Mouse (Mus musculus) liver, embryonic 12.5 days (tissue): ENCODE data around the gene Map4k5. TPM values are rescaled to one million over a fixed set of nuclear protein-coding genes. Genes with fewer than 3 reads are reported as not detected.

Experiments used
- ATAC-seq: fragments of 200-750 bp; cut with Nextera tagmentation; 2 replicates; pipeline ENCODE4 v1.8.0; 2017; ENCODE audit warnings: moderate number of reproducible peaks, mild to moderate bottlenecking, moderate library complexity
- H3K27ac ChIP-seq: fragments of 300-500 bp; sonication (generic); 2 replicates; pipeline ENCODE4 v1.5.1; 2016; ENCODE audit warnings: mild to moderate bottlenecking
- H3K27me3 ChIP-seq: fragments of 300-500 bp; sonication (generic); replicated peaks from 2 replicates; pipeline ENCODE4 v1.6.1; 2016; ENCODE audit warnings: mild to moderate bottlenecking, moderate library complexity
- H3K36me3 ChIP-seq: fragments of 300-500 bp; sonication (generic); 2 replicates; pipeline ENCODE4 v1.6.1; 2016; ENCODE audit warnings: mild to moderate bottlenecking, moderate library complexity
- H3K4me1 ChIP-seq: fragments of 300-500 bp; sonication (generic); 2 replicates; pipeline ENCODE4 v1.6.1; 2016
- H3K4me2 ChIP-seq: fragments of 300-500 bp; sonication (generic); 2 replicates; pipeline ENCODE4 v1.6.1; 2016; ENCODE audit warnings: mild to moderate bottlenecking, moderate library complexity
- H3K4me3 ChIP-seq: fragments of 300-500 bp; sonication (generic); 2 replicates; pipeline ENCODE4 v1.5.1; 2016; ENCODE audit warnings: mild to moderate bottlenecking, moderate library complexity
- H3K9ac ChIP-seq: fragments of 300-500 bp; sonication (generic); 2 replicates; pipeline ENCODE4 v1.6.1; 2016; ENCODE audit warnings: mild to moderate bottlenecking, moderate library complexity
- H3K9me3 ChIP-seq: fragments of 300-500 bp; sonication (generic); replicated peaks from 2 replicates; pipeline ENCODE4 v1.6.1; 2016; ENCODE audit warnings: mild to moderate bottlenecking, moderate library complexity
- WGBS: fragments of 180-500 bp; shearing (Covaris S2); methylation state at CpG from one replicate; pipeline ENCODE4 v1.1.7; 2016; ENCODE audit not compliant: insufficient replicate concordance; 5-methylcytosine and 5-hydroxymethylcytosine counted together
- polyA plus RNA-seq: library from polyadenylated mRNA; unstranded; fragments of >200 nt; fragmentation: Nextera tagmentation; extraction: Ambion mirVana; gene quantifications from 2 replicates; pipeline ENCODE4 v1.2.1, GENCODE M21; 2016

Gene Map4k5
- polyA plus RNA-seq: 31.8 and 34.1 TPM in 2 replicates

GRCm38 (mm10) chr12:69892371-69893251, at the start of gene Map4k5, which contains the start of gene Atl1:
Map4k5 (minus strand) TSS chr12:69893200.
Atl1 (plus strand) TSS chr12:69892614.
- under 1% methylated on average over 118 of the region's 118 CpGs for WGBS
- Histone ChIP-seq H3K36me3 (peaks cover 21% of the 10 kb centered on the region), H3K4me1 (peaks cover 45% of the 10 kb centered on the region), H3K4me2 (peak within 1 kb of the TSS; percentile 84), H3K27ac (peak within 1 kb of the TSS; percentile 93), H3K9ac (peak within 1 kb of the TSS; percentile 97), H3K9me3 (no peaks in the 10 kb centered on the region), H3K27me3 (no peaks in the 10 kb centered on the region), H3K4me3 (peak within 1 kb of the TSS; percentile 94)
- ATAC-seq: peak; percentile 96

- H3K36me3 ChIP-seq: no peaks in the 10 kb centered on the region
- ATAC-seq: no peak
- 19% methylated on average over 1 of the region's 1 CpGs for WGBS
- H3K4me2 ChIP-seq: no peak overlapping the region
- no peak overlapping the region for H3K27ac ChIP-seq
- H3K9ac ChIP-seq: no peak overlapping the region
- peaks cover 2% of the 10 kb centered on the region; the same call in 1 of the 2 replicates for H3K4me1 ChIP-seq
- no peaks in the 10 kb centered on the region for H3K27me3 ChIP-seq
- no peaks in the 10 kb centered on the region for H3K9me3 ChIP-seq
- no peak overlapping the region for H3K4me3 ChIP-seq
These were observed 48.8 kb upstream of the Map4k5 start for GRCm38 (mm10) chr12:69941655-69942329.

- H3K9ac ChIP-seq: no peak overlapping the region
These were observed 46.3 kb upstream of the Map4k5 start for GRCm38 (mm10) chr12:69939291-69939690.

GRCm38 (mm10) chr12:69937731-69938130, 44.7 kb upstream of the Map4k5 start:
- H3K9me3 ChIP-seq: no peaks in the 10 kb centered on the region
- no peak overlapping the region for H3K4me2 ChIP-seq
- no peak overlapping the region for H3K27ac ChIP-seq
- ATAC-seq: no peak
- no peaks in the 10 kb centered on the region for H3K36me3 ChIP-seq
- H3K4me3 ChIP-seq: no peak overlapping the region
- WGBS: 62% methylated on average over 5 of the region's 5 CpGs
- H3K4me1 ChIP-seq: no peaks in the 10 kb centered on the region
- H3K27me3 ChIP-seq: no peaks in the 10 kb centered on the region
- no peak overlapping the region for H3K9ac ChIP-seq

More at GRCm38 (mm10) chr12:69939291-69939690, 46.3 kb upstream of the Map4k5 start:
- H3K9me3 ChIP-seq: no peaks in the 10 kb centered on the region
- ATAC-seq: no peak
- 52% methylated on average over 2 of the region's 2 CpGs for WGBS
- H3K27me3 ChIP-seq: no peaks in the 10 kb centered on the region
- no peaks in the 10 kb centered on the region for H3K36me3 ChIP-seq
- no peak overlapping the region for H3K27ac ChIP-seq
- H3K4me3 ChIP-seq: no peak overlapping the region
- H3K4me2 ChIP-seq: no peak overlapping the region
- no peaks in the 10 kb centered on the region for H3K4me1 ChIP-seq

GRCm38 (mm10) chr12:69926716-69927115, 33.7 kb upstream of the Map4k5 start:
- WGBS: 31% methylated on average over 7 of the region's 7 CpGs
- Histone ChIP-seq H3K4me3 (no peak overlapping the region), H3K27ac (no peak overlapping the region), H3K4me2 (peak overlapping the region; percentile 44), H3K27me3 (no peaks in the 10 kb centered on the region), H3K9ac (no peak overlapping the region), H3K9me3 (no peaks in the 10 kb centered on the region), H3K36me3 (no peaks in the 10 kb centered on the region), H3K4me1 (peaks cover 28% of the 10 kb centered on the region)
- ATAC-seq: peak; percentile 76

GRCm38 (mm10) chr12:69924012-69924411, 31.0 kb upstream of the Map4k5 start:
- Histone ChIP-seq H3K9me3 (no peaks in the 10 kb centered on the region), H3K4me1 (peaks cover 28% of the 10 kb centered on the region), H3K4me2 (no peak overlapping the region), H3K4me3 (no peak overlapping the region), H3K9ac (no peak overlapping the region), H3K27me3 (no peaks in the 10 kb centered on the region), H3K27ac (no peak overlapping the region), H3K36me3 (no peaks in the 10 kb centered on the region)
- no peak for ATAC-seq
- WGBS: 13% methylated on average over 5 of the region's 5 CpGs

- Histone ChIP-seq H3K36me3 (no peaks in the 10 kb centered on the region), H3K9ac (no peak overlapping the region), H3K27ac (no peak overlapping the region), H3K4me1 (peaks cover 28% of the 10 kb centered on the region), H3K4me2 (no peak overlapping the region), H3K9me3 (no peaks in the 10 kb centered on the region), H3K4me3 (no peak overlapping the region), H3K27me3 (no peaks in the 10 kb centered on the region)
- ATAC-seq: peak; percentile 50; the same call in 1 of the 2 replicates
- WGBS: 14% methylated on average over 3 of the region's 3 CpGs
These were observed 30.6 kb upstream of the Map4k5 start for GRCm38 (mm10) chr12:69923603-69924002.

- H3K4me2 ChIP-seq: no peak overlapping the region
- H3K27ac ChIP-seq: 0 out of 2 replicates have a peak overlapping the region, but pooled peaks have one; percentile 32
- H3K36me3 ChIP-seq: no peaks in the 10 kb centered on the region
- WGBS: 62% methylated on average over 3 of the region's 3 CpGs
- no peak overlapping the region for H3K4me3 ChIP-seq
- H3K9ac ChIP-seq: no peak overlapping the region
- ATAC-seq: no peak
- peaks cover 28% of the 10 kb centered on the region for H3K4me1 ChIP-seq
- H3K9me3 ChIP-seq: no peaks in the 10 kb centered on the region
- H3K27me3 ChIP-seq: no peaks in the 10 kb centered on the region
These were observed 30.1 kb upstream of the Map4k5 start for GRCm38 (mm10) chr12:69923128-69923527.

- Histone ChIP-seq H3K27me3 (no peaks in the 10 kb centered on the region), H3K4me2 (no peak overlapping the region), H3K4me1 (peaks cover 27% of the 10 kb centered on the region), H3K27ac (no peak overlapping the region), H3K4me3 (no peak overlapping the region), H3K9ac (no peak overlapping the region), H3K36me3 (no peaks in the 10 kb centered on the region), H3K9me3 (no peaks in the 10 kb centered on the region)
- no peak for ATAC-seq
- WGBS: 65% methylated on average over 1 of the region's 1 CpGs
These were observed 29.1 kb upstream of the Map4k5 start for GRCm38 (mm10) chr12:69922099-69922498.

- Histone ChIP-seq H3K4me3 (no peak overlapping the region), H3K27me3 (no peaks in the 10 kb centered on the region), H3K36me3 (no peaks in the 10 kb centered on the region), H3K4me2 (no peak overlapping the region), H3K9ac (no peak overlapping the region), H3K9me3 (no peaks in the 10 kb centered on the region), H3K27ac (no peak overlapping the region), H3K4me1 (peaks cover under 1% of the 10 kb centered on the region; the same call in 1 of the 2 replicates)
- ATAC-seq: no peak
- 72% methylated on average over 2 of the region's 2 CpGs for WGBS
These were observed 24.9 kb upstream of the Map4k5 start for GRCm38 (mm10) chr12:69917870-69918269.

- 70% methylated on average over 7 of the region's 7 CpGs for WGBS
- no peak overlapping the region for H3K27ac ChIP-seq
- ATAC-seq: no peak
- no peaks in the 10 kb centered on the region for H3K9me3 ChIP-seq
- peaks cover 16% of the 10 kb centered on the region for H3K27me3 ChIP-seq
- H3K36me3 ChIP-seq: no peaks in the 10 kb centered on the region
- H3K4me3 ChIP-seq: no peak overlapping the region
- H3K4me2 ChIP-seq: no peak overlapping the region
- peaks cover 10% of the 10 kb centered on the region for H3K4me1 ChIP-seq
- no peak overlapping the region for H3K9ac ChIP-seq
These were observed 19.7 kb upstream of the Map4k5 start for GRCm38 (mm10) chr12:69912737-69913136.

- peaks cover 20% of the 10 kb centered on the region for H3K27me3 ChIP-seq
- ATAC-seq: no peak
- no peak overlapping the region for H3K9ac ChIP-seq
- H3K27ac ChIP-seq: no peak overlapping the region
- 83% methylated on average over 7 of the region's 7 CpGs for WGBS
- H3K4me3 ChIP-seq: no peak overlapping the region
- peaks cover 15% of the 10 kb centered on the region for H3K4me1 ChIP-seq
- H3K4me2 ChIP-seq: no peak overlapping the region
- H3K9me3 ChIP-seq: no peaks in the 10 kb centered on the region
- H3K36me3 ChIP-seq: no peaks in the 10 kb centered on the region
These were observed 18.9 kb upstream of the Map4k5 start for GRCm38 (mm10) chr12:69911906-69912305.
